In the genomic region with DNA sequence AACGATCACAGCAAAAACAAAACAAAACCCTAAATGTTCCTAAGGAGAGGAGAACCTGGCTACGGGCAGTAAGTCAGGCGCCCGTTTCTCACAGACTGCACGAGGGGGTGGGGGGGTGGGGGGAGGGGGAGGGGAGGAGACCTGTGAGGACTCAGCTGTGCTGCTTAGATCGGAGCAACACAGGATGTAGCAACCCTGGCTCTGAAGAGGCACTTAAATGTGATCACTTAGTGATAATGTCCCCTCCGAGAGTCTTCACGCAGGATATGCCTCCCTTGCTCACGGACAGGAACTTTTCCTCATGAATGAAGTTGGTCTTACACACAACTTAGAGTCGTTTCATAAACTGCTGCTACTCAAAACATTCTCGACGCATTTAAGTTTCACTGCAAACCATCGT, we compare ENCODE assay signal across 31 mouse cellular contexts. TPM values are rescaled to one million over a fixed set of nuclear protein-coding genes. Genes with fewer than 3 reads are reported as not detected.
DNase-seq lines count a peak whose midpoint lies in the region; ATAC-seq lines count a peak whose summit lies in the region.
"Had no signal": no experiment of that assay in that cellular context is flagged by ENCODE, and none has a peak within 500 bp of the region (broad histone marks: within the 10 kb centered on the region; RNA-seq: fewer than 3 reads in every experiment).

No protein-coding gene starts in this region.

- H3K4me2 ChIP-seq in liver, embryonic 11.5 days = no peak overlapping the region
- H3K4me2 ChIP-seq in liver, embryonic 12.5 days = no peak overlapping the region
- H3K4me2 ChIP-seq: embryonic facial prominence, embryonic 13.5 days; forebrain, embryonic 12.5 days; forebrain, embryonic 15.5 days; heart, embryonic 13.5 days; hindbrain, embryonic 12.5 days; hindbrain, embryonic 15.5 days; intestine, embryonic 15.5 days had no signal

- no peaks in the 10 kb centered on the region for H3K9me3 ChIP-seq in liver, embryonic 11.5 days (ENCODE audit: control insufficient read depth, low read length)
- no peaks in the 10 kb centered on the region for H3K9me3 ChIP-seq in liver, embryonic 12.5 days (replicated peaks)
- H3K9me3 ChIP-seq: embryonic facial prominence, embryonic 10.5 days; embryonic facial prominence, embryonic 13.5 days; forebrain, embryonic 12.5 days; forebrain, embryonic 15.5 days; G1E; heart, embryonic 10.5 days; heart, embryonic 13.5 days; hindbrain, embryonic 12.5 days; hindbrain, embryonic 15.5 days; intestine, embryonic 15.5 days had no signal

- no peaks in the 10 kb centered on the region; the same call in 1 of the 2 replicates for H3K4me1 ChIP-seq in liver, embryonic 11.5 days (replicated peaks; ENCODE audit: control insufficient read depth, insufficient read depth, low read length)
- peaks cover 10% of the 10 kb centered on the region; the same call in 1 of the 2 replicates for H3K4me1 ChIP-seq in liver, embryonic 12.5 days
- H3K4me1 ChIP-seq: embryonic facial prominence, embryonic 10.5 days; embryonic facial prominence, embryonic 13.5 days; forebrain, embryonic 12.5 days; hindbrain, embryonic 12.5 days; hindbrain, embryonic 15.5 days; intestine, embryonic 15.5 days had no signal

- H3K9ac ChIP-seq in liver, embryonic 11.5 days (ENCODE audit: low read depth, low read length) = no peak overlapping the region
- H3K9ac ChIP-seq in liver, embryonic 12.5 days = no peak overlapping the region
- H3K9ac ChIP-seq: embryonic facial prominence, embryonic 13.5 days; forebrain, embryonic 12.5 days; forebrain, embryonic 15.5 days; heart, embryonic 13.5 days; hindbrain, embryonic 12.5 days; hindbrain, embryonic 15.5 days; intestine, embryonic 15.5 days had no signal

- 45% methylated on average over 12 of the region's 13 CpGs for WGBS in liver, embryonic 11.5 days
- 35% methylated on average over 9 of the region's 13 CpGs for WGBS in liver, embryonic 12.5 days (ENCODE audit: insufficient replicate concordance)

- no peak overlapping the region for H3K4me3 ChIP-seq in liver, embryonic 11.5 days (ENCODE audit: low read depth, low read length)
- H3K4me3 ChIP-seq in liver, embryonic 12.5 days = no peak overlapping the region
- H3K4me3 ChIP-seq: embryonic facial prominence, embryonic 10.5 days; embryonic facial prominence, embryonic 13.5 days; erythroblast, embryonic 14.5 days; forebrain, embryonic 12.5 days; forebrain, embryonic 15.5 days; heart, adult 2 months; heart, embryonic 10.5 days; heart, embryonic 13.5 days; hindbrain, embryonic 12.5 days; hindbrain, embryonic 15.5 days; intestine, embryonic 15.5 days had no signal

- no peaks in the 10 kb centered on the region for H3K36me3 ChIP-seq in liver, embryonic 11.5 days (ENCODE audit: control insufficient read depth, insufficient read depth, low read length)
- H3K36me3 ChIP-seq in liver, embryonic 12.5 days = peaks cover 18% of the 10 kb centered on the region
- H3K36me3 ChIP-seq: heart, embryonic 10.5 days; intestine, embryonic 15.5 days had no signal

- no peak overlapping the region for H3K27ac ChIP-seq in liver, embryonic 11.5 days (ENCODE audit: low read depth, low read length)
- H3K27ac ChIP-seq in liver, embryonic 12.5 days = no peak overlapping the region
- H3K27ac ChIP-seq: embryonic facial prominence, embryonic 10.5 days; embryonic facial prominence, embryonic 13.5 days; forebrain, embryonic 12.5 days; forebrain, embryonic 15.5 days; heart, adult 2 months; heart, embryonic 10.5 days; heart, embryonic 13.5 days; hindbrain, embryonic 12.5 days; hindbrain, embryonic 15.5 days; intestine, embryonic 15.5 days had no signal

- no peaks in the 10 kb centered on the region for H3K27me3 ChIP-seq in liver, embryonic 11.5 days (replicated peaks; ENCODE audit: control insufficient read depth, insufficient read depth, low read length)
- no peaks in the 10 kb centered on the region for H3K27me3 ChIP-seq in liver, embryonic 12.5 days (replicated peaks)
- H3K27me3 ChIP-seq: CH12.LX; embryonic facial prominence, embryonic 13.5 days; forebrain, embryonic 12.5 days; forebrain, embryonic 15.5 days; heart, embryonic 13.5 days; hindbrain, embryonic 12.5 days; hindbrain, embryonic 15.5 days; intestine, embryonic 15.5 days; Patski had no signal

- ATAC-seq in liver, embryonic 11.5 days (replicated peaks; ENCODE audit: low FRiP score) = peak; percentile 32; the same call in 1 of the 2 replicates
- no peak for ATAC-seq in liver, embryonic 12.5 days
- ATAC-seq in CD4-positive, CD25-positive, alpha-beta regulatory T cell, adult 4 months = peak; percentile 68
- ATAC-seq in inflammation-experienced regulatory T-cells, adult 6 months = peak; percentile 72
- ATAC-seq: forebrain, embryonic 15.5 days; intestine, embryonic 15.5 days; Patski had no signal

- no peak for DNase-seq in liver, embryonic 11.5 days (ENCODE audit: low spot score)
- DNase-seq in CD4-positive helper T cell, adult 2 months (ENCODE audit: low read depth, low spot score) = peak; percentile 32
- DNase-seq in embryo, embryonic 11 days = no peak
- no peak for DNase-seq in gastrocnemius, postnatal 10 days
- no peak for DNase-seq in layer of hippocampus, adult 11-12 months (ENCODE audit: low spot score)
- DNase-seq: adrenal gland, adult 8-10 months; adrenal gland, postnatal 25 days; B cell, adult 2 months; cerebellum, adult 11-12 months; cerebellum, adult 9-10 months; cerebellum, postnatal 14 days; gastrocnemius, postnatal 14 days; heart, adult 2 months; heart, postnatal 14 days; kidney, adult 11 months had no signal

RNA-seq across cellular contexts. Expression of gene Paqr3, which starts 16.1 kb away (rescaled TPM):
- polyA plus RNA-seq in liver, embryonic 11.5 days (2014; fragmentation: Nextera tagmentation; extraction: Ambion mirVana) = 1.9 and 2.3 TPM in 2 replicates
- polyA plus RNA-seq in liver, embryonic 12.5 days (2016; fragmentation: Nextera tagmentation; extraction: Ambion mirVana) = 1.3 and 1.8 TPM in 2 replicates
- polyA plus RNA-seq in CD4-positive, CD25-positive, alpha-beta regulatory T cell, adult 4 months (2017; shearing (Covaris generic)) = 1 to 10 TPM; 1.5 to 1.7 TPM
- 1 to 10 TPM in 2 of 3 experiments, under 1 TPM in 1; 0.87 to 1.7 (median 1.3) TPM for polyA plus RNA-seq in inflammation-experienced regulatory T-cells, adult 6 months (2017; shearing (Covaris generic))
- 1 to 10 TPM; 2.2 to 3.0 TPM for total RNA-seq in gastrocnemius, postnatal 10 days (2021)
